Mouse (Mus musculus): ENCODE measurements around the gene Camk2b. TPM values are rescaled to one million over a fixed set of nuclear protein-coding genes. Genes with fewer than 3 reads are reported as not detected.

Camk2b gene
- polyA plus RNA-seq, 1 experiment from 2014 or later, result 0.74 TPM

DNA sequence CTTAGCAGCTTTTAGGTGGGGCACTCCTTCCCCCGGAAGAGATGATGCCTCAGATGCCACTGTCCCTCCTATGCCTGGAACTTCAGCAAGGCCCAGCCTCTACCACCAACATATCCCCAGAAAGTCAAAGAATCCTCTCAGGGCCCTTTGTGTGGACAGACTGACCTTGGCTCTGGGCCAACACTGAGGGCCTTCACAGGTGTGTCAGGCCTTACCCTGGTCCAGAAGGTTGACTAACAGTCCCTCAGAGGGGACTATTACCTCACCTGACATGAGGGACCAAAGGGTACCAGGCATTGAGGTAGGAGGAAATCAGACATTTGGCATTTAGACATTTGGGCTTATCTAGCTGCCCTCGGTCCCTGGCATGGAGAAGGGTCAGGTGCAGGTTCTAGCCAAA lies 86.1 kb downstream of the Camk2b start:
- Histone ChIP-seq H3K4me2 (no peak overlapping the region), H3K27ac (no peak overlapping the region), H3K27me3 (no peaks in the 10 kb centered on the region), H3K9ac (replicated peaks) (no peak overlapping the region), H3K9me3 (no peaks in the 10 kb centered on the region), H3K4me3 (replicated peaks) (no peak overlapping the region), H3K36me3 (no peaks in the 10 kb centered on the region), H3K4me1 (replicated peaks) (peaks cover 10% of the 10 kb centered on the region; the same call in 1 of the 2 replicates)
- ATAC-seq (ENCODE audit: insufficient number of reproducible peaks, insufficient read depth, low FRiP score, low TSS enrichment, low read depth), result no peak
- 87% methylated on average over 2 of the region's 2 CpGs for WGBS

DNA sequence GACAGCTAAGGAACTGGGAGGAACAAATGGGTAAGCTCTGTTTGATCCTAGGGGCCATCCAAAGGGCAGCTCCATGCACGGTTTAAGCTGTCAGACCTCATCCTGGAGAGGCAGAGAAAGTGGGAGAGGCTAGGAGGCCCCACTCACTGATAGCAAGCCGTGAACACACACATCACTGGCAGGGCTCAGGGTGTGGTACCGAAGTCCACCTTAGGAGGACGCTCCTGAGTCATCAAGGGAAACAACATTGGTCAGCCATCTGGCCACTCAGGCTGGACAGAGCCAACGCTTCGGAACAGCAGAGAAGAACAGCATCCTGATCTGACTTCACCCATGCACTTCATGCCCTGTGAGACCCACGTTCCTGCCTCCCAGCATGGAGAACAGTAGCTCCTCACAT lies 87.1 kb downstream of the Camk2b start:
- Histone ChIP-seq H3K27ac (no peak overlapping the region), H3K27me3 (no peaks in the 10 kb centered on the region), H3K36me3 (no peaks in the 10 kb centered on the region), H3K9me3 (no peaks in the 10 kb centered on the region), H3K4me3 (replicated peaks) (no peak overlapping the region), H3K4me1 (replicated peaks) (peaks cover 10% of the 10 kb centered on the region; the same call in 1 of the 2 replicates), H3K9ac (replicated peaks) (no peak overlapping the region), H3K4me2 (no peak overlapping the region)
- ATAC-seq (ENCODE audit: insufficient number of reproducible peaks, insufficient read depth, low FRiP score, low TSS enrichment, low read depth), result no peak
- 78% methylated on average over 7 of the region's 7 CpGs for WGBS

DNA sequence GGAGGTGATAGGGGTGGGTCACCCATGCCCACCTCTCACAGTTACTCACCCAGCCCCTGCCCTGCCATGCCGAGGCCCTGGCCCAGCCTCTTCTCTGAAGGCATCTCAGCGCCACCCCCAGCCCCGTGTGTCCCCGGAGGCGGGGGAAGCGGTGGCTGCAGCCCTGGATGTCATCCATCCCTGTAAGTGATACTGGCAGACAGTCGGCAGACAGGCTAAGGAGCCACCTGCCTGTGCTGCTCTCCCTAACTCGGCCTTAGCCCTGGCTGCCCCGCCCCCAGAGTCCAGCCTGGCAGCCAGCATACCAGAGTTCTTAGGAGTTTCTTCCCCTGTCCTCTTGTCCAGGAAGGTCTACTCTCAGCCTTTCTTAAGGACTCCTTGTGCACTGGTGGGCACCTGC lies 90.1 kb downstream of the Camk2b start:
- WGBS, result 17% methylated on average over 9 of the region's 9 CpGs
- H3K27ac ChIP-seq, result no peak overlapping the region

DNA sequence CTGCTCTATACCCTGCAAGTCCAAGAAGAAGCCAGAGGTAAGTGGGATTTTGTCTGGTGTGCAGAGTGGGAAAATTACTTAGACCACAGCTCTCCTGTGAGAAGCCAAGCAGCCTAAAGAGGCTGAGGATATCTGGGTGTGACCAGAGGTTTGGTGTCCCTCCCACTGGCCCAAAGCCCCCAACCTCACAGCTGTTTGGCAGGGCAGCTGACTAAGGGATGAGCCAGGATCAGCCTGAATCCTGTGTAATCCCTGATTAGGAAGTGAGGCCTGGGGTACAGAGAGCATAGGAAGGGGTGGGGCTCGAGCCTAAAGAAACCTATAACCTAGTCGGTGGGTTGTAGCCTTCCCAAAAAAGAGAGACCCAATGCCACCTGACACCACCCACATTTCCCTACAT lies 91.1 kb downstream of the Camk2b start:
- WGBS, result 53% methylated on average over 2 of the region's 2 CpGs

More for the DNA sequence above, 90.1 kb downstream of the Camk2b start:
- Histone ChIP-seq H3K27me3 (no peaks in the 10 kb centered on the region), H3K4me3 (replicated peaks) (no peak overlapping the region), H3K9ac (replicated peaks) (0 out of 2 replicates have a peak overlapping the region, but pooled peaks have one; percentile 18), H3K36me3 (peaks cover 7% of the 10 kb centered on the region), H3K9me3 (no peaks in the 10 kb centered on the region), H3K4me1 (replicated peaks) (peaks cover 32% of the 10 kb centered on the region), H3K4me2 (no peak overlapping the region)
- no peak for ATAC-seq (ENCODE audit: insufficient number of reproducible peaks, insufficient read depth, low FRiP score, low TSS enrichment, low read depth)

DNA sequence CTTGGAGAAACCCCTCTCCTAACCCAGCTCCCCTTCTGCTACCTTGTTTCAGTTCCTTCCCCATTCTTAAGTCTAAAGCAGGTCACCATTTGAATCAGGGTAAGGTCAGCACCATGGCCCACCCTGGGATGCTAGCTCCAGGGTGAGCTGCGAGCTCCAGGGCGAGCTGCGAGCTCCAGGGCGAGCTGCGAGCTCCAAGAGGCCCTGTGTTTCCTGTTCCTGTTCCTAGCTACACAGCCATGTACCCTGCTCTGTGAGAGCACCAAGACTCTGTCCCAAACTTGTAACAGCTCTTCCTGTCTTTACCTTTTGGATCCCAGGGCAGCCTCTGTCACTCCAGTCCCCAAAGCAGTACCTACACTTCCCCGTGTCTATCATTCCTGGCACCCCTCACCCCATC lies 92.1 kb downstream of the Camk2b start:
- Histone ChIP-seq H3K4me2 (no peak overlapping the region), H3K9me3 (no peaks in the 10 kb centered on the region), H3K36me3 (peaks cover 26% of the 10 kb centered on the region), H3K4me1 (replicated peaks) (peaks cover 40% of the 10 kb centered on the region), H3K27ac (no peak overlapping the region), H3K27me3 (no peaks in the 10 kb centered on the region), H3K4me3 (replicated peaks) (no peak overlapping the region), H3K9ac (replicated peaks) (no peak overlapping the region)
- WGBS, result 79% methylated on average over 6 of the region's 6 CpGs
- no peak for ATAC-seq (ENCODE audit: insufficient number of reproducible peaks, insufficient read depth, low FRiP score, low TSS enrichment, low read depth)

More for the DNA sequence above, 91.1 kb downstream of the Camk2b start:
- Histone ChIP-seq H3K4me3 (replicated peaks) (no peak overlapping the region), H3K27me3 (no peaks in the 10 kb centered on the region), H3K4me1 (replicated peaks) (peaks cover 40% of the 10 kb centered on the region), H3K36me3 (peaks cover 17% of the 10 kb centered on the region), H3K27ac (no peak overlapping the region), H3K9ac (replicated peaks) (no peak overlapping the region), H3K9me3 (no peaks in the 10 kb centered on the region), H3K4me2 (no peak overlapping the region)
- ATAC-seq (ENCODE audit: insufficient number of reproducible peaks, insufficient read depth, low FRiP score, low TSS enrichment, low read depth), result no peak

DNA sequence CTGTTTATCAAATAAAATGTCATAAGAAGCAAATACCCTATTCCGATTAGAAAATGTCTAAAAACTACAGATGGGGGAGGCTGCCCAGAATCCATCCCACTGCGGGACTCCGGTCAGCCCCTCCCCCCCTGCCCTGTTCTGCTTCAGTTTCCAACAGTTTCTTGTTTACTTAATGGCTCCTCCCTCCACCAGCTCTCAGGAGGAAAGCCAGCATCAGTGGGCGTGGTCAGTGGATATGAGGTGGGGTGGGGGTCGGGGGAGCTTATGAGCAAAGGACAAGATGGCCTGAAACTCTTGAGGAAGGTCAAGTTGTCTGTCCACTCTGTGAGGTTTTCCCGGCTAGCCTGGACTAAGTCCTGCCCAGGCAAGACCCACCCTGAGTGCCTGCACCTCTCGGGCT lies 93.0 kb downstream of the Camk2b start:
- no peak overlapping the region for H3K9ac ChIP-seq (replicated peaks)
- H3K9me3 ChIP-seq, result no peaks in the 10 kb centered on the region
- H3K27me3 ChIP-seq, result no peaks in the 10 kb centered on the region
- H3K4me1 ChIP-seq (replicated peaks), result peaks cover 40% of the 10 kb centered on the region
- H3K4me2 ChIP-seq, result no peak overlapping the region
- 52% methylated on average over 7 of the region's 7 CpGs for WGBS
- no peak overlapping the region; the same call in 1 of the 2 replicates for H3K27ac ChIP-seq
- H3K4me3 ChIP-seq (replicated peaks), result no peak overlapping the region
- peaks cover 35% of the 10 kb centered on the region for H3K36me3 ChIP-seq
- no peak for ATAC-seq (ENCODE audit: insufficient number of reproducible peaks, insufficient read depth, low FRiP score, low TSS enrichment, low read depth)

DNA sequence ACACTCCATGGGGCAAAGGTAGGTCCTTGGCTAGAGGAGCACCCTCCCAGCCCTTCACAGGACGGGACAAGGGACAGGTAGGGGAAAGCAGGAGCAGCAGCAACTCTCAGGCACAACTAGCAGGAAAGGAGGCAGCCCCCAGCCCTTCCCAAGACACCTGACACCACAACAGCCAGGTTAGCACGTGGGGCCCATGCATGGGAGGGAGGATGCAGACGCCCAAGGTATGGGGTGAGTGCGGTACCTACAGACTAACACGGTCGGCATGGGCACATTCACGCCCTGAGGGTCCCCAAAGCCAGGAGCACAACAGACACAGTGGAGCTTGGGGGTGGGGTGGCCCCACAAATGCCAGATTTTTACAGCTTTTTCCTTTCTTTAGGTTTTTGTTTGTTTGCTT lies 95.0 kb downstream of the Camk2b start:
- Histone ChIP-seq H3K4me1 (replicated peaks) (peaks cover 37% of the 10 kb centered on the region), H3K27ac (peak overlapping the region; percentile 35; the same call in 1 of the 2 replicates), H3K27me3 (no peaks in the 10 kb centered on the region), H3K4me3 (replicated peaks) (no peak overlapping the region), H3K9ac (replicated peaks) (0 out of 2 replicates have a peak overlapping the region, but pooled peaks have one; percentile 18), H3K4me2 (no peak overlapping the region), H3K36me3 (peaks cover 54% of the 10 kb centered on the region), H3K9me3 (no peaks in the 10 kb centered on the region)
- whole genome bisulfite sequencing, result 35% methylated on average over 7 of the region's 7 CpGs
- ATAC-seq (ENCODE audit: insufficient number of reproducible peaks, insufficient read depth, low FRiP score, low TSS enrichment, low read depth), result no peak

DNA sequence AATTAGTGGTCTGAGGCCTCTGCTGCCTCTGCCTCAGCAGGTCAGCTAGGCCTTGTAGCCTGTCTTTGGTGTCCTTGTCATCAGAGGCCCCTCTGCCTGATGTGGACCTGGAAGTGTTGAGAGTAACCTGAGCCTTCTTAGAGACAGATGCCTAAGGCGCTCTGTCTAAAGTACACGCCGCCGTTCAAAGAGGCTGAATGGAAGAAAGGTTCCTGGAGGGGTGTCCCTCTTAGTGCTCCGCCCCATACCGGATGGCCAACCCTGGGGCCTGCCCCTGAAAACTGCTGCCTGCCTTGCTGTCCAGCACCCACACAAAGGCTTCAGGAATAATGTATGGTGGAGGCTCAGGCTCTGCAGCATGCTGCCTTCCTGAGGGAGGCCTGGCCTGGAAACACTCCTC lies 97.9 kb downstream of the Camk2b start:
- H3K4me1 ChIP-seq (replicated peaks), result peaks cover 29% of the 10 kb centered on the region
- H3K4me3 ChIP-seq (replicated peaks), result no peak overlapping the region
- H3K27me3 ChIP-seq, result no peaks in the 10 kb centered on the region
- ATAC-seq (ENCODE audit: insufficient number of reproducible peaks, insufficient read depth, low FRiP score, low TSS enrichment, low read depth), result no peak
- H3K36me3 ChIP-seq, result peaks cover 84% of the 10 kb centered on the region
- no peak overlapping the region for H3K27ac ChIP-seq
- 67% methylated on average over 6 of the region's 6 CpGs for WGBS
- no peak overlapping the region for H3K4me2 ChIP-seq
- H3K9me3 ChIP-seq, result no peaks in the 10 kb centered on the region
- no peak overlapping the region for H3K9ac ChIP-seq (replicated peaks)

DNA sequence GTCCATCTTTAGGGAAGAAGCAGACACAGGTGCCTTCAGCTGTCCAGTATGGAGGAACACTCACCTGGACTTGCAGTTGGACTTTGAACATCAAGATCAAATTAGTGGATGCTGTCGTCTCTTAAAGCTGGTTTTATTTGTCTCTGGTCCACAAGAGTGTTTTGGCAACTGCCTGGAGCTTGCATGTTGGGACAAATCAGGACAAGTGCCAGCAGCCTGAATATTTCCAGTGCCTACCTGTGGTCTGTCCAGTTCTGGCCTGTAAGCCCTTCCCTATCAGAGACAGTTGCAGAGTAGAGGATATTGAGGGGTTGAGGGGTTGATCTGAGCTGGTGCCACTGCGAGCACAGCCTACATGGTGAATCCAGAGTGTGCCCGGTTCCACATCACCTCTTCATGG lies 99.4 kb downstream of the Camk2b start:
- H3K9me3 ChIP-seq, result no peaks in the 10 kb centered on the region
- H3K9ac ChIP-seq (replicated peaks), result no peak overlapping the region
- H3K27me3 ChIP-seq, result no peaks in the 10 kb centered on the region
- no peak overlapping the region for H3K4me3 ChIP-seq (replicated peaks)
- WGBS, result 94% methylated on average over 3 of the region's 3 CpGs
- no peak overlapping the region for H3K4me2 ChIP-seq
- H3K4me1 ChIP-seq (replicated peaks), result peaks cover 14% of the 10 kb centered on the region
- ATAC-seq (ENCODE audit: insufficient number of reproducible peaks, insufficient read depth, low FRiP score, low TSS enrichment, low read depth), result no peak
- peaks cover 94% of the 10 kb centered on the region for H3K36me3 ChIP-seq
- no peak overlapping the region for H3K27ac ChIP-seq

DNA sequence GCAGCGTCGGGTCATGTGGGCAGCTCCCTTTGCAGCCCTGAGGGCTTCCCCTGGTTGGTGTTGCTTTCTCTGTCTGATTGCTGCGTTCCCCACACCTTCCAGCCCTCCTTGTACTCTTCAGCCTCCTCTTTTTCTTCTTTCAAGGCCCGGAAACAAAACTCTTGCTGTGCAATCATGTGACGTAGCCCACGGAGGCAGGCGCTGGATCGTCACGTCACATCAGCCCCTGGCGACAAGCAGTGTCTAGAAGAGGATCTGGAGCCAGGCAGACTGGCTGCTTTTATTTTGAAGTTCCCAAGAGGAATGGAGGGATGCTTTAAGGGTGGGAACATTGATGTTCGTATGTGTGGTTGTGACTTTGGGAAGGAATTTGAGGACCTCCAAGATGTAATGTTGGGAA lies 100.3 kb downstream of the Camk2b start:
- no peak overlapping the region for H3K9ac ChIP-seq (replicated peaks)
- no peak for ATAC-seq (ENCODE audit: insufficient number of reproducible peaks, insufficient read depth, low FRiP score, low TSS enrichment, low read depth)
- H3K4me2 ChIP-seq, result no peak overlapping the region
- H3K4me3 ChIP-seq (replicated peaks), result no peak overlapping the region
- 88% methylated on average over 11 of the region's 11 CpGs for WGBS
- H3K27me3 ChIP-seq, result no peaks in the 10 kb centered on the region
- no peak overlapping the region for H3K27ac ChIP-seq
- peaks cover 98% of the 10 kb centered on the region for H3K36me3 ChIP-seq
- H3K4me1 ChIP-seq (replicated peaks), result peaks cover 5% of the 10 kb centered on the region
- no peaks in the 10 kb centered on the region for H3K9me3 ChIP-seq

DNA sequence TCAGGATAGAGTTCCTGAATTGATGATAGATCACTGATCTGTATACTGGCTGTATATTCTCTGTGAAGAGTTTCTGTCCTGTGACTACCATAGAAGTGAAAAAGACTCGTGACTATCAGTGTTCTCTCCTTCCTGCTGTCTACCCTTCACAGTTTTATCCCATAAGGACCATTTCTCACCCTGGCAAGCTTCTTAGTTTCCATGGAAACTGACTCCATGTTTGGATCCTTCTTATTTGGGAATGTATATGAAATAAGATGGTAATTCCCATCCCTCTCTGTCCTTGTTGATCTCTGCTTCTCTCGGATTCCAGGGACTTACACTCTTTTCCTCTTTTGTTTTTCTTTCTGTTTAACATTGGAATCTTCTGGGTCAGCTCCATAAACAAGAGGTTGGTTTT lies 106.1 kb downstream of the Camk2b start:
- Histone ChIP-seq H3K27ac (no peak overlapping the region), H3K4me2 (no peak overlapping the region), H3K4me1 (replicated peaks) (peaks cover 13% of the 10 kb centered on the region), H3K9ac (replicated peaks) (no peak overlapping the region), H3K36me3 (peaks cover 69% of the 10 kb centered on the region), H3K9me3 (no peaks in the 10 kb centered on the region), H3K4me3 (replicated peaks) (no peak overlapping the region), H3K27me3 (no peaks in the 10 kb centered on the region)
- 75% methylated on average over 2 of the region's 2 CpGs for WGBS
- no peak for ATAC-seq (ENCODE audit: insufficient number of reproducible peaks, insufficient read depth, low FRiP score, low TSS enrichment, low read depth)

DNA sequence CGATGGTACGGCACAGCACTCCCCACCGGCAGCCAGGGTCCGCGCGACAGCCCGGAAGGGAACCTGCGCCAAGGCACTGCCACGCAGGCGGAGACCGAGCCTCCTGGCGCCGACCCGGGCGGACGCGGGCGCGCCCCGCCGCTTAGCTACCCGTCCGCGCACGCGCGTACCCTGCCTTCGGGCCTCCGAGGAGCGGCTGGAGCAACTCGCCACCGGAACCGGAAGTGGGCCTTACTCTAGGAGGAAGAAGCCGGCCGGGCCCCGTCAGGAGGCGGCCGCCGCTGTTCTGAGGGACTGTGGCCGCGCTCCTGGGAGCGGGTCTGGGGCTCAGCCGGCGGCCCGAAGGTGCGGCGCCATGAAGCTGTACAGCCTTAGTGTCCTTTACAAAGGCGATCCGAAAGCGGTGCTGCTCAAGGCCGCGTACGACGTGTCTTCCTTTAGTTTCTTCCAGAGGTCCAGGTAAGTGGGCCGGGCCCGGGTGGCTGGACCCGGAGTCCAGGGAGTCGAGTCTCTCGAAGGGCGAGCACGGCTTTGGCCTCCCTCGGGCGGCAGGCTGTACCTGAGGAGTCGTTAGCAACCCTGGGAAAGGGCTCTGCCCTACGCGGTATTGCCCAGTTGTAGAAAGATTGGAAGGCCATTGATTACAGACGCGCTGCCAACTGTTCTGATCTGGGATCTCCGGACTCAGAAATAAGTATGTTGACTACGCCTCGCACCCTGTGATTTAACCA lies 110.5 kb downstream of the Camk2b start, which contains the start of gene Ykt6:
Gene Ykt6, plus strand, starts transcription at position 148 of the 731 bp plus-strand sequence.
- peak; percentile 91 for ATAC-seq (ENCODE audit: insufficient number of reproducible peaks, insufficient read depth, low FRiP score, low TSS enrichment, low read depth)
- Histone ChIP-seq H3K9me3 (no peaks in the 10 kb centered on the region), H3K4me2 (peak within 1 kb of the TSS; percentile 82), H3K27me3 (no peaks in the 10 kb centered on the region), H3K4me3 (replicated peaks) (peak within 1 kb of the TSS; percentile 91), H3K4me1 (replicated peaks) (peaks cover 17% of the 10 kb centered on the region), H3K9ac (replicated peaks) (peak within 1 kb of the TSS; percentile 84), H3K27ac (peak within 1 kb of the TSS; percentile 94), H3K36me3 (peaks cover 25% of the 10 kb centered on the region)
- WGBS, result under 1% methylated on average over 71 of the region's 71 CpGs

Measured in limb, embryonic 12.5 days (tissue).